Mouse (Mus musculus): ENCODE measurements around the gene C2cd4a. TPM values are rescaled to one million over a fixed set of nuclear protein-coding genes. Genes with fewer than 3 reads are reported as not detected.
A peak's percentile ranks its signal among the peaks of the same experiment; 100 is the strongest.

C2cd4a gene
- total and polyA plus RNA-seq, 3 experiments, result 7.8 to 251 (median 13.2) TPM

- H3K4me3 ChIP-seq (ENCODE audit: low read depth, low read length), result no peak overlapping the region
- DNase-seq (ENCODE audit: low spot score) (peak; percentile 58), ATAC-seq (ENCODE audit: extremely low read depth, insufficient number of reproducible peaks, low FRiP score, poor library complexity, severe bottlenecking) (no peak)
- H3K4me1 ChIP-seq (ENCODE audit: insufficient read depth, low read depth, low read length), result peaks cover 46% of the 10 kb centered on the region
- H3K36me3 ChIP-seq (replicated peaks), result peaks cover 26% of the 10 kb centered on the region
- peak; percentile 43; the same call in 1 of the 2 replicates for TF ChIP-seq CTCF (IDR thresholded peaks at IDR 0.05; ENCODE audit: low read depth, low read length)
- no peak for TF ChIP-seq GATA2 (IDR thresholded peaks at IDR 0.05; ENCODE audit: borderline replicate concordance, low read depth, low read length)
- no peaks in the 10 kb centered on the region for H3K27me3 ChIP-seq (ENCODE audit: insufficient read depth, low read length)
- H3K9me3 ChIP-seq (replicated peaks), result peaks cover 2% of the 10 kb centered on the region; the same call in 1 of the 2 replicates
These were observed 3.9 kb downstream of the C2cd4a start for GRCm38 (mm10) chr9:67828182-67828581.

- TF ChIP-seq POLR2AphosphoS5 (IDR thresholded peaks at IDR 0.05; ENCODE audit: insufficient replicate concordance, low read depth, low read length) (no peak), TAL1 (conservative IDR thresholded peaks at IDR 0.05; ENCODE audit: low read depth, low read length) (no peak), GATA1 (IDR thresholded peaks at IDR 0.05; ENCODE audit: borderline replicate concordance, low read length) (no peak), GATA2 (IDR thresholded peaks at IDR 0.05; ENCODE audit: borderline replicate concordance, low read depth, low read length) (no peak), CTCF (IDR thresholded peaks at IDR 0.05; ENCODE audit: low read depth, low read length) (no peak)
- DNase-seq (ENCODE audit: low spot score) (no peak), ATAC-seq (ENCODE audit: extremely low read depth, insufficient number of reproducible peaks, low FRiP score, poor library complexity, severe bottlenecking) (no peak)
- peaks cover 17% of the 10 kb centered on the region for H3K36me3 ChIP-seq (replicated peaks)
- H3K4me1 ChIP-seq (ENCODE audit: insufficient read depth, low read depth, low read length), result peaks cover 30% of the 10 kb centered on the region
- H3K4me3 ChIP-seq (ENCODE audit: low read depth, low read length), result no peak overlapping the region
- no peaks in the 10 kb centered on the region for H3K27me3 ChIP-seq (ENCODE audit: insufficient read depth, low read length)
- peaks cover 2% of the 10 kb centered on the region; the same call in 1 of the 2 replicates for H3K9me3 ChIP-seq (replicated peaks)
These were observed 6.6 kb downstream of the C2cd4a start for GRCm38 (mm10) chr9:67825527-67825926.

GRCm38 (mm10) chr9:67823131-67823530 is 9.0 kb downstream of the C2cd4a start:
- H3K27me3 ChIP-seq (ENCODE audit: insufficient read depth, low read length), result peaks cover 11% of the 10 kb centered on the region; the same call in 1 of the 2 replicates
- H3K36me3 ChIP-seq (replicated peaks), result no peaks in the 10 kb centered on the region
- ATAC-seq (ENCODE audit: extremely low read depth, insufficient number of reproducible peaks, low FRiP score, poor library complexity, severe bottlenecking) (no peak), DNase-seq (ENCODE audit: low spot score) (no peak)
- H3K4me1 ChIP-seq (ENCODE audit: insufficient read depth, low read depth, low read length), result peaks cover 17% of the 10 kb centered on the region
- TF ChIP-seq GATA1 (IDR thresholded peaks at IDR 0.05; ENCODE audit: borderline replicate concordance, low read length) (no peak), POLR2AphosphoS5 (IDR thresholded peaks at IDR 0.05; ENCODE audit: insufficient replicate concordance, low read depth, low read length) (no peak), TAL1 (conservative IDR thresholded peaks at IDR 0.05; ENCODE audit: low read depth, low read length) (no peak), GATA2 (IDR thresholded peaks at IDR 0.05; ENCODE audit: borderline replicate concordance, low read depth, low read length) (no peak), CTCF (IDR thresholded peaks at IDR 0.05; ENCODE audit: low read depth, low read length) (no peak)
- H3K9me3 ChIP-seq (replicated peaks), result peaks cover 2% of the 10 kb centered on the region; the same call in 1 of the 2 replicates
- no peak overlapping the region for H3K4me3 ChIP-seq (ENCODE audit: low read depth, low read length)

GRCm38 (mm10) chr9:67818668-67818950 is 13.5 kb downstream of the C2cd4a start:
- no peaks in the 10 kb centered on the region for H3K36me3 ChIP-seq (replicated peaks)
- DNase-seq (ENCODE audit: low spot score) (no peak), ATAC-seq (ENCODE audit: extremely low read depth, insufficient number of reproducible peaks, low FRiP score, poor library complexity, severe bottlenecking) (no peak)
- H3K9me3 ChIP-seq (replicated peaks), result no peaks in the 10 kb centered on the region
- H3K4me3 ChIP-seq (ENCODE audit: low read depth, low read length), result no peak overlapping the region
- H3K4me1 ChIP-seq (ENCODE audit: insufficient read depth, low read depth, low read length), result peaks cover 39% of the 10 kb centered on the region
- peaks cover 11% of the 10 kb centered on the region; the same call in 1 of the 2 replicates for H3K27me3 ChIP-seq (ENCODE audit: insufficient read depth, low read length)
- no peak for TF ChIP-seq POLR2AphosphoS5 (IDR thresholded peaks at IDR 0.05; ENCODE audit: insufficient replicate concordance, low read depth, low read length)
- TF ChIP-seq GATA1 (IDR thresholded peaks at IDR 0.05; ENCODE audit: borderline replicate concordance, low read length), result no peak
- no peak for TF ChIP-seq CTCF (IDR thresholded peaks at IDR 0.05; ENCODE audit: low read depth, low read length)
- no peak for TF ChIP-seq GATA2 (IDR thresholded peaks at IDR 0.05; ENCODE audit: borderline replicate concordance, low read depth, low read length)
- no peak for TF ChIP-seq TAL1 (conservative IDR thresholded peaks at IDR 0.05; ENCODE audit: low read depth, low read length)

- H3K4me1 ChIP-seq (ENCODE audit: insufficient read depth, low read depth, low read length), result peaks cover 36% of the 10 kb centered on the region
- H3K27me3 ChIP-seq (ENCODE audit: insufficient read depth, low read length), result peaks cover 11% of the 10 kb centered on the region; the same call in 1 of the 2 replicates
- H3K9me3 ChIP-seq (replicated peaks), result no peaks in the 10 kb centered on the region
- no peak for TF ChIP-seq POLR2AphosphoS5 (IDR thresholded peaks at IDR 0.05; ENCODE audit: insufficient replicate concordance, low read depth, low read length)
- TF ChIP-seq GATA1 (IDR thresholded peaks at IDR 0.05; ENCODE audit: borderline replicate concordance, low read length), result no peak
- TF ChIP-seq CTCF (IDR thresholded peaks at IDR 0.05; ENCODE audit: low read depth, low read length), result no peak
- TF ChIP-seq TAL1 (conservative IDR thresholded peaks at IDR 0.05; ENCODE audit: low read depth, low read length), result no peak
- no peak for TF ChIP-seq GATA2 (IDR thresholded peaks at IDR 0.05; ENCODE audit: borderline replicate concordance, low read depth, low read length)
- no peaks in the 10 kb centered on the region for H3K36me3 ChIP-seq (replicated peaks)
- DNase-seq (ENCODE audit: low spot score) (no peak), ATAC-seq (ENCODE audit: extremely low read depth, insufficient number of reproducible peaks, low FRiP score, poor library complexity, severe bottlenecking) (no peak)
- no peak overlapping the region for H3K4me3 ChIP-seq (ENCODE audit: low read depth, low read length)
These were observed 14.0 kb downstream of the C2cd4a start for GRCm38 (mm10) chr9:67817898-67818667.

- peaks cover 36% of the 10 kb centered on the region for H3K4me1 ChIP-seq (ENCODE audit: insufficient read depth, low read depth, low read length)
- no peaks in the 10 kb centered on the region for H3K9me3 ChIP-seq (replicated peaks)
- peaks cover 11% of the 10 kb centered on the region; the same call in 1 of the 2 replicates for H3K27me3 ChIP-seq (ENCODE audit: insufficient read depth, low read length)
- H3K36me3 ChIP-seq (replicated peaks), result no peaks in the 10 kb centered on the region
- TF ChIP-seq CTCF (IDR thresholded peaks at IDR 0.05; ENCODE audit: low read depth, low read length), result no peak
- TF ChIP-seq GATA2 (IDR thresholded peaks at IDR 0.05; ENCODE audit: borderline replicate concordance, low read depth, low read length), result no peak
- ATAC-seq (ENCODE audit: extremely low read depth, insufficient number of reproducible peaks, low FRiP score, poor library complexity, severe bottlenecking) (no peak), DNase-seq (ENCODE audit: low spot score) (no peak)
- no peak overlapping the region for H3K4me3 ChIP-seq (ENCODE audit: low read depth, low read length)
These were observed 15.8 kb downstream of the C2cd4a start for GRCm38 (mm10) chr9:67816172-67816928.
